Comparison of ENCODE assay signal across 8 mouse cellular contexts in genomic region chr16:57120913-57121815, GRCm38 (mm10). TPM values are rescaled to one million over a fixed set of nuclear protein-coding genes. Genes with fewer than 3 reads are reported as not detected.
DNase-seq lines count a peak whose midpoint lies in the region; ATAC-seq and TF ChIP-seq lines count a peak whose summit lies in the region.

TSS of gene Tomm70a (plus strand) at chr16:57121703.

- ATAC-seq in embryonic facial prominence, embryonic 14.5 days (ENCODE audit: low read depth): peak; percentile 99
- ATAC-seq in limb, embryonic 13.5 days (ENCODE audit: low FRiP score, low read depth): peak; percentile 100
- peak; percentile 100 for ATAC-seq in midbrain, embryonic 16.5 days

- under 1% methylated on average over 29 of the region's 37 CpGs for WGBS in embryonic facial prominence, embryonic 14.5 days
- WGBS in heart, adult 2 months: under 1% methylated on average over 37 of the region's 37 CpGs
- WGBS in limb, embryonic 13.5 days: under 1% methylated on average over 37 of the region's 37 CpGs
- WGBS in midbrain, embryonic 16.5 days: under 1% methylated on average over 37 of the region's 37 CpGs

- no peaks in the 10 kb centered on the region for H3K27me3 ChIP-seq in embryonic facial prominence, embryonic 14.5 days (replicated peaks; ENCODE audit: control insufficient read depth, insufficient read depth, low read length)
- no peaks in the 10 kb centered on the region for H3K27me3 ChIP-seq in heart, adult 2 months (ENCODE audit: control insufficient read depth, insufficient read depth, low read length)
- no peaks in the 10 kb centered on the region for H3K27me3 ChIP-seq in limb, embryonic 13.5 days
- no peaks in the 10 kb centered on the region for H3K27me3 ChIP-seq in midbrain, embryonic 16.5 days (ENCODE audit: control insufficient read depth, insufficient read depth, low read depth, low read length)

- 0 out of 2 replicates have a peak, but pooled peaks cover 3% of the 10 kb centered on the region for H3K79me2 ChIP-seq in heart, adult 2 months (replicated peaks; ENCODE audit: control insufficient read depth, insufficient read depth, low read length)

- TF ChIP-seq CTCF in heart, adult 2 months (IDR thresholded peaks at IDR 0.05): no peak

- H3K9ac ChIP-seq in embryonic facial prominence, embryonic 14.5 days (ENCODE audit: low read depth, low read length): peak within 1 kb of the TSS; percentile 95
- peak within 1 kb of the TSS; percentile 85 for H3K9ac ChIP-seq in heart, adult 2 months (ENCODE audit: low read depth, low read length)
- peak within 1 kb of the TSS; percentile 94 for H3K9ac ChIP-seq in limb, embryonic 13.5 days
- H3K9ac ChIP-seq in midbrain, embryonic 16.5 days (ENCODE audit: low read depth, low read length): peak within 1 kb of the TSS; percentile 99

- peaks cover 14% of the 10 kb centered on the region for H3K4me1 ChIP-seq in embryonic facial prominence, embryonic 14.5 days (ENCODE audit: control insufficient read depth, insufficient read depth, low read length)
- H3K4me1 ChIP-seq in heart, adult 2 months (ENCODE audit: control insufficient read depth, insufficient read depth, low read length): peaks cover 1% of the 10 kb centered on the region
- H3K4me1 ChIP-seq in limb, embryonic 13.5 days: peaks cover 18% of the 10 kb centered on the region
- peaks cover 19% of the 10 kb centered on the region for H3K4me1 ChIP-seq in midbrain, embryonic 16.5 days (ENCODE audit: control insufficient read depth, insufficient read depth, low read length)

- TF ChIP-seq POLR2A in heart, adult 2 months (IDR thresholded peaks at IDR 0.05; ENCODE audit: insufficient read depth, low read depth, low read length): peak; percentile 81

- peak within 1 kb of the TSS; percentile 73 for H3K4me2 ChIP-seq in embryonic facial prominence, embryonic 14.5 days (ENCODE audit: low read depth, low read length)
- H3K4me2 ChIP-seq in limb, embryonic 13.5 days (replicated peaks): peak within 1 kb of the TSS; percentile 79
- peak within 1 kb of the TSS; percentile 76 for H3K4me2 ChIP-seq in midbrain, embryonic 16.5 days (ENCODE audit: low read length)

- TF ChIP-seq EP300 in heart, adult 2 months (IDR thresholded peaks at IDR 0.05; ENCODE audit: insufficient read depth, low read depth, low read length): no peak

- peak; percentile 98 for DNase-seq in 3T3-L1 (ENCODE audit: low read depth, low spot score)
- DNase-seq in adrenal gland, postnatal 4 days (ENCODE audit: low spot score in 2 of 2): peak; percentile 70 to 88
- DNase-seq in embryonic facial prominence, embryonic 14.5 days (ENCODE audit: low spot score): peak; percentile 99
- DNase-seq in heart, adult 2 months: peak; percentile 94 to 96
- DNase-seq in kidney, adult 8-10 months: peak; percentile 93 to 94
- peak; percentile 89 to 93 for DNase-seq in spleen, postnatal 10 days (ENCODE audit: low spot score in 2 of 2)

- H3K36me3 ChIP-seq in embryonic facial prominence, embryonic 14.5 days (ENCODE audit: control insufficient read depth, insufficient read depth, low read length): no peaks in the 10 kb centered on the region
- H3K36me3 ChIP-seq in heart, adult 2 months (ENCODE audit: control insufficient read depth, insufficient read depth, low read length): peaks cover 10% of the 10 kb centered on the region
- H3K36me3 ChIP-seq in limb, embryonic 13.5 days: no peaks in the 10 kb centered on the region
- H3K36me3 ChIP-seq in midbrain, embryonic 16.5 days (ENCODE audit: control insufficient read depth, insufficient read depth, low read length): no peaks in the 10 kb centered on the region

- peak within 1 kb of the TSS; percentile 99 for H3K4me3 ChIP-seq in embryonic facial prominence, embryonic 14.5 days (ENCODE audit: low read depth, low read length)
- peak within 1 kb of the TSS; percentile 99 for H3K4me3 ChIP-seq in heart, adult 2 months
- peak within 1 kb of the TSS; percentile 94 for H3K4me3 ChIP-seq in limb, embryonic 13.5 days
- peak within 1 kb of the TSS; percentile 99 for H3K4me3 ChIP-seq in midbrain, embryonic 16.5 days (ENCODE audit: low read depth, low read length)

- no peaks in the 10 kb centered on the region for H3K9me3 ChIP-seq in embryonic facial prominence, embryonic 14.5 days (ENCODE audit: control insufficient read depth, low read length)
- no peaks in the 10 kb centered on the region for H3K9me3 ChIP-seq in limb, embryonic 13.5 days
- no peaks in the 10 kb centered on the region for H3K9me3 ChIP-seq in midbrain, embryonic 16.5 days (replicated peaks; ENCODE audit: control insufficient read depth, low read length, poor library complexity, severe bottlenecking)

- H3K27ac ChIP-seq in embryonic facial prominence, embryonic 14.5 days (replicated peaks; ENCODE audit: low read depth, low read length): peak within 1 kb of the TSS; percentile 89
- peak within 1 kb of the TSS; percentile 95 for H3K27ac ChIP-seq in heart, adult 2 months
- H3K27ac ChIP-seq in limb, embryonic 13.5 days: peak within 1 kb of the TSS; percentile 90
- peak within 1 kb of the TSS; percentile 99 for H3K27ac ChIP-seq in midbrain, embryonic 16.5 days (ENCODE audit: low read length)

- intact Hi-C loops in heart, adult 2 months (cut with DNase I): loop anchor here (1.0 to 10.0 kb wide), 3 partner anchors 45 to 484 kb away; partner anchors contain the start of genes Cmss1 and Tbc1d23

RNA-seq across cellular contexts. Expression of gene Tomm70a, which starts in this region (rescaled TPM):
- 10 to 100 TPM; 60.8 to 64.5 TPM for total RNA-seq in adrenal gland, postnatal 4 days (2021)
- polyA plus RNA-seq in embryonic facial prominence, embryonic 14.5 days (2014; fragmentation: Nextera tagmentation; extraction: Ambion mirVana): 52.6 and 54.5 TPM in 2 replicates
- total RNA-seq in heart, adult 2 months (2021): 10 to 100 TPM; 41.8 to 44.1 TPM
- 10.6 and 21.7 TPM in 2 replicates for polyA plus RNA-seq in heart, adult 2 months (2012; rRNA removed)
- polyA plus RNA-seq in limb, embryonic 13.5 days (2015; fragmentation: Nextera tagmentation; extraction: Ambion mirVana): 40.2 and 40.4 TPM in 2 replicates
- polyA plus RNA-seq in midbrain, embryonic 16.5 days (2015; fragmentation: Nextera tagmentation; extraction: Ambion mirVana): 63.0 and 66.3 TPM in 2 replicates

Comparison
In these comparisons a context has a peak if more than half of its experiments do, and no peak if none do; other contexts are left out.
1. Peak in every context shown above with its lines: DNase-seq, ATAC-seq, H3K4me3 ChIP-seq and H3K27ac ChIP-seq.